13 mouse cellular contexts compared by ENCODE assay signal in genomic region chr6:94911374-94911773, GRCm38 (mm10).
DNase-seq lines count a peak whose midpoint lies in the region; ATAC-seq and TF ChIP-seq lines count a peak whose summit lies in the region.
"Had no signal": no experiment of that assay in that cellular context is flagged by ENCODE, and none has a peak within 500 bp of the region (broad histone marks: within the 10 kb centered on the region; RNA-seq: fewer than 3 reads in every experiment).

No protein-coding gene starts in this region.

- no peaks in the 10 kb centered on the region for H3K9me3 ChIP-seq in hindbrain, embryonic 10.5 days
- no peaks in the 10 kb centered on the region for H3K9me3 ChIP-seq in hindbrain, embryonic 13.5 days
- no peaks in the 10 kb centered on the region for H3K9me3 ChIP-seq in embryonic facial prominence, embryonic 14.5 days (ENCODE audit: control insufficient read depth, low read length)
- H3K9me3 ChIP-seq in intestine, postnatal 0 days (ENCODE audit: control insufficient read depth) = no peaks in the 10 kb centered on the region
- H3K9me3 ChIP-seq in heart, embryonic 11.5 days (replicated peaks; ENCODE audit: control insufficient read depth, low read length) = no peaks in the 10 kb centered on the region
- H3K9me3 ChIP-seq: kidney, embryonic 15.5 days; liver, embryonic 15.5 days; midbrain, embryonic 13.5 days had no signal

- peaks cover 10% of the 10 kb centered on the region; the same call in 1 of the 2 replicates for H3K4me1 ChIP-seq in hindbrain, embryonic 10.5 days (replicated peaks)
- H3K4me1 ChIP-seq in hindbrain, embryonic 13.5 days (replicated peaks) = peaks cover 8% of the 10 kb centered on the region; the same call in 1 of the 2 replicates
- peaks cover 12% of the 10 kb centered on the region; the same call in 1 of the 2 replicates for H3K4me1 ChIP-seq in embryonic facial prominence, embryonic 14.5 days (ENCODE audit: control insufficient read depth, insufficient read depth, low read length)
- no peaks in the 10 kb centered on the region for H3K4me1 ChIP-seq in intestine, postnatal 0 days (replicated peaks; ENCODE audit: control insufficient read depth, insufficient read depth, low read length)
- H3K4me1 ChIP-seq in heart, embryonic 11.5 days (ENCODE audit: control insufficient read depth, insufficient read depth, low read length) = no peaks in the 10 kb centered on the region; the same call in 1 of the 2 replicates
- H3K4me1 ChIP-seq: kidney, embryonic 15.5 days; liver, embryonic 15.5 days had no signal

- no peak overlapping the region for H3K9ac ChIP-seq in hindbrain, embryonic 13.5 days
- no peak overlapping the region for H3K9ac ChIP-seq in embryonic facial prominence, embryonic 14.5 days (ENCODE audit: low read depth, low read length)
- no peak overlapping the region for H3K9ac ChIP-seq in intestine, postnatal 0 days (ENCODE audit: low read depth, low read length)
- no peak overlapping the region for H3K9ac ChIP-seq in heart, embryonic 11.5 days (ENCODE audit: low read depth, low read length)
- H3K9ac ChIP-seq: kidney, embryonic 15.5 days; liver, embryonic 15.5 days; midbrain, embryonic 13.5 days had no signal

- ATAC-seq in hindbrain, embryonic 13.5 days (ENCODE audit: low FRiP score) = no peak
- ATAC-seq in embryonic facial prominence, embryonic 14.5 days (ENCODE audit: low read depth) = peak; percentile 88
- no peak for ATAC-seq in intestine, postnatal 0 days
- ATAC-seq in heart, embryonic 11.5 days (replicated peaks; ENCODE audit: insufficient number of reproducible peaks, low FRiP score, low TSS enrichment) = no peak
- ATAC-seq: midbrain, embryonic 13.5 days had no signal

- WGBS in hindbrain, embryonic 10.5 days = 56% methylated on average over 9 of the region's 9 CpGs
- WGBS in hindbrain, embryonic 13.5 days = 53% methylated on average over 9 of the region's 9 CpGs
- 12% methylated on average over 9 of the region's 9 CpGs for WGBS in embryonic facial prominence, embryonic 14.5 days
- 72% methylated on average over 9 of the region's 9 CpGs for WGBS in intestine, postnatal 0 days
- WGBS in heart, embryonic 11.5 days (ENCODE audit: insufficient replicate concordance) = 65% methylated on average over 9 of the region's 9 CpGs

- H3K4me3 ChIP-seq in hindbrain, embryonic 10.5 days = no peak overlapping the region
- no peak overlapping the region for H3K4me3 ChIP-seq in hindbrain, embryonic 13.5 days
- H3K4me3 ChIP-seq in embryonic facial prominence, embryonic 14.5 days (ENCODE audit: low read depth, low read length) = no peak overlapping the region
- no peak overlapping the region for H3K4me3 ChIP-seq in intestine, postnatal 0 days (ENCODE audit: low read depth, low read length)
- H3K4me3 ChIP-seq in heart, embryonic 11.5 days (ENCODE audit: low read depth, low read length) = no peak overlapping the region
- H3K4me3 ChIP-seq: heart, adult 2 months; kidney, embryonic 15.5 days; liver, embryonic 15.5 days; midbrain, embryonic 13.5 days had no signal

- DNase-seq in hindbrain, embryonic 10.5 days (ENCODE audit: low spot score) = peak; percentile 47
- peak; percentile 32 for DNase-seq in retina, embryonic 14.5 days (ENCODE audit: low spot score)
- DNase-seq in retina, postnatal 1 day = no peak
- peak; percentile 86 for DNase-seq in embryonic facial prominence, embryonic 14.5 days (ENCODE audit: low spot score)
- DNase-seq: cerebellum, adult 8-10 months; heart, adult 2 months; thymus, adult 2 months had no signal

- TF ChIP-seq CTCF in intestine, postnatal 0 days (IDR thresholded peaks at IDR 0.05; ENCODE audit: low read depth) = no peak

- H3K27me3 ChIP-seq in hindbrain, embryonic 10.5 days (ENCODE audit: insufficient read depth, poor library complexity, severe bottlenecking) = no peaks in the 10 kb centered on the region
- no peaks in the 10 kb centered on the region for H3K27me3 ChIP-seq in hindbrain, embryonic 13.5 days
- H3K27me3 ChIP-seq in embryonic facial prominence, embryonic 14.5 days (replicated peaks; ENCODE audit: control insufficient read depth, insufficient read depth, low read length) = no peaks in the 10 kb centered on the region
- H3K27me3 ChIP-seq in intestine, postnatal 0 days (replicated peaks; ENCODE audit: control insufficient read depth, insufficient read depth, low read length) = no peaks in the 10 kb centered on the region
- H3K27me3 ChIP-seq in heart, embryonic 11.5 days (ENCODE audit: control insufficient read depth, insufficient read depth, low read length) = no peaks in the 10 kb centered on the region
- H3K27me3 ChIP-seq: kidney, embryonic 15.5 days; liver, embryonic 15.5 days; midbrain, embryonic 13.5 days had no signal

- no peak overlapping the region; the same call in 1 of the 2 replicates for H3K27ac ChIP-seq in hindbrain, embryonic 10.5 days
- no peak overlapping the region for H3K27ac ChIP-seq in hindbrain, embryonic 13.5 days
- peak overlapping the region; percentile 75 for H3K27ac ChIP-seq in embryonic facial prominence, embryonic 14.5 days (replicated peaks; ENCODE audit: low read depth, low read length)
- H3K27ac ChIP-seq in intestine, postnatal 0 days (ENCODE audit: low read depth, low read length) = no peak overlapping the region
- no peak overlapping the region for H3K27ac ChIP-seq in heart, embryonic 11.5 days (ENCODE audit: low read depth, low read length)
- H3K27ac ChIP-seq: heart, adult 2 months; kidney, embryonic 15.5 days; liver, embryonic 15.5 days; midbrain, embryonic 13.5 days had no signal

- H3K36me3 ChIP-seq in hindbrain, embryonic 10.5 days = no peaks in the 10 kb centered on the region
- H3K36me3 ChIP-seq in hindbrain, embryonic 13.5 days = no peaks in the 10 kb centered on the region
- no peaks in the 10 kb centered on the region for H3K36me3 ChIP-seq in embryonic facial prominence, embryonic 14.5 days (ENCODE audit: control insufficient read depth, insufficient read depth, low read length)
- H3K36me3 ChIP-seq in intestine, postnatal 0 days (ENCODE audit: control insufficient read depth, insufficient read depth) = no peaks in the 10 kb centered on the region
- H3K36me3 ChIP-seq in heart, embryonic 11.5 days (ENCODE audit: control insufficient read depth, insufficient read depth, low read length) = no peaks in the 10 kb centered on the region
- H3K36me3 ChIP-seq: kidney, embryonic 15.5 days; liver, embryonic 15.5 days; midbrain, embryonic 13.5 days had no signal

- H3K4me2 ChIP-seq in hindbrain, embryonic 13.5 days = no peak overlapping the region
- 0 out of 2 replicates have a peak overlapping the region, but pooled peaks have one; percentile 11 for H3K4me2 ChIP-seq in embryonic facial prominence, embryonic 14.5 days (ENCODE audit: low read depth, low read length)
- no peak overlapping the region for H3K4me2 ChIP-seq in intestine, postnatal 0 days (replicated peaks; ENCODE audit: low read depth)
- H3K4me2 ChIP-seq in heart, embryonic 11.5 days = no peak overlapping the region
- H3K4me2 ChIP-seq: kidney, embryonic 15.5 days; liver, embryonic 15.5 days; midbrain, embryonic 13.5 days had no signal
